Mouse (Mus musculus): ENCODE data around the gene Adcy7. TPM values are rescaled to one million over a fixed set of nuclear protein-coding genes. Genes with fewer than 3 reads are reported as not detected.
A peak's percentile ranks its signal among the peaks of the same experiment; 100 is the strongest.

The Adcy7 gene
- polyA plus RNA-seq, 1 experiment from 2014 or later = 2.1 TPM

GRCm38 (mm10) chr8:88288622-88289242, 16.5 kb downstream of the Adcy7 start:
- H3K27ac ChIP-seq (replicated peaks; ENCODE audit: low read depth, low read length) = no peak overlapping the region
- ATAC-seq (replicated peaks; ENCODE audit: insufficient number of reproducible peaks, low FRiP score, low TSS enrichment, low read depth) = no peak
- no peak for DNase-seq (ENCODE audit: low spot score)
- no peaks in the 10 kb centered on the region; the same call in 1 of the 2 replicates for H3K4me1 ChIP-seq (ENCODE audit: control insufficient read depth, insufficient read depth, low read length)
- peak overlapping the region; percentile 18 for H3K9ac ChIP-seq (replicated peaks; ENCODE audit: low read length)
- no peak overlapping the region for H3K4me3 ChIP-seq (ENCODE audit: low read depth, low read length)
- no peaks in the 10 kb centered on the region for H3K36me3 ChIP-seq (replicated peaks; ENCODE audit: control insufficient read depth, insufficient read depth, low read depth, low read length)
- WGBS = 63% methylated on average over 12 of the region's 12 CpGs
- H3K9me3 ChIP-seq (replicated peaks; ENCODE audit: control insufficient read depth, low read length) = no peaks in the 10 kb centered on the region
- no peaks in the 10 kb centered on the region for H3K27me3 ChIP-seq (ENCODE audit: control insufficient read depth, insufficient read depth, low read length)
- no peak overlapping the region for H3K4me2 ChIP-seq (ENCODE audit: low read depth, low read length)

GRCm38 (mm10) chr8:88289901-88290300, 17.7 kb downstream of the Adcy7 start:
- Histone ChIP-seq H3K27ac (replicated peaks; ENCODE audit: low read depth, low read length) (no peak overlapping the region), H3K27me3 (ENCODE audit: control insufficient read depth, insufficient read depth, low read length) (no peaks in the 10 kb centered on the region), H3K4me3 (ENCODE audit: low read depth, low read length) (no peak overlapping the region), H3K9ac (replicated peaks; ENCODE audit: low read length) (no peak overlapping the region), H3K36me3 (replicated peaks; ENCODE audit: control insufficient read depth, insufficient read depth, low read depth, low read length) (no peaks in the 10 kb centered on the region), H3K9me3 (replicated peaks; ENCODE audit: control insufficient read depth, low read length) (no peaks in the 10 kb centered on the region), H3K4me2 (ENCODE audit: low read depth, low read length) (no peak overlapping the region), H3K4me1 (ENCODE audit: control insufficient read depth, insufficient read depth, low read length) (no peaks in the 10 kb centered on the region; the same call in 1 of the 2 replicates)
- no peak for ATAC-seq (replicated peaks; ENCODE audit: insufficient number of reproducible peaks, low FRiP score, low TSS enrichment, low read depth)
- WGBS = 52% methylated on average over 1 of the region's 1 CpGs
- DNase-seq (ENCODE audit: low spot score) = no peak

- Histone ChIP-seq H3K27me3 (ENCODE audit: control insufficient read depth, insufficient read depth, low read length) (no peaks in the 10 kb centered on the region), H3K4me1 (ENCODE audit: control insufficient read depth, insufficient read depth, low read length) (no peaks in the 10 kb centered on the region), H3K27ac (replicated peaks; ENCODE audit: low read depth, low read length) (no peak overlapping the region), H3K4me3 (ENCODE audit: low read depth, low read length) (no peak overlapping the region), H3K36me3 (replicated peaks; ENCODE audit: control insufficient read depth, insufficient read depth, low read depth, low read length) (no peaks in the 10 kb centered on the region), H3K9me3 (replicated peaks; ENCODE audit: control insufficient read depth, low read length) (no peaks in the 10 kb centered on the region), H3K4me2 (ENCODE audit: low read depth, low read length) (no peak overlapping the region), H3K9ac (replicated peaks; ENCODE audit: low read length) (no peak overlapping the region)
- no peak for DNase-seq (ENCODE audit: low spot score)
- no peak for ATAC-seq (replicated peaks; ENCODE audit: insufficient number of reproducible peaks, low FRiP score, low TSS enrichment, low read depth)
- WGBS = 80% methylated on average over 13 of the region's 13 CpGs
Measured at GRCm38 (mm10) chr8:88290326-88291304, 18.4 kb downstream of the Adcy7 start.

- Histone ChIP-seq H3K27ac (replicated peaks; ENCODE audit: low read depth, low read length) (no peak overlapping the region), H3K4me2 (ENCODE audit: low read depth, low read length) (no peak overlapping the region), H3K36me3 (replicated peaks; ENCODE audit: control insufficient read depth, insufficient read depth, low read depth, low read length) (no peaks in the 10 kb centered on the region), H3K4me3 (ENCODE audit: low read depth, low read length) (no peak overlapping the region), H3K9me3 (replicated peaks; ENCODE audit: control insufficient read depth, low read length) (no peaks in the 10 kb centered on the region), H3K9ac (replicated peaks; ENCODE audit: low read length) (no peak overlapping the region), H3K27me3 (ENCODE audit: control insufficient read depth, insufficient read depth, low read length) (no peaks in the 10 kb centered on the region), H3K4me1 (ENCODE audit: control insufficient read depth, insufficient read depth, low read length) (no peaks in the 10 kb centered on the region)
- ATAC-seq (replicated peaks; ENCODE audit: insufficient number of reproducible peaks, low FRiP score, low TSS enrichment, low read depth) (no peak), DNase-seq (ENCODE audit: low spot score) (no peak)
- 83% methylated on average over 11 of the region's 11 CpGs for WGBS
Measured at GRCm38 (mm10) chr8:88291305-88291690, 19.1 kb downstream of the Adcy7 start.

- no peak for ATAC-seq (replicated peaks; ENCODE audit: insufficient number of reproducible peaks, low FRiP score, low TSS enrichment, low read depth)
- H3K4me3 ChIP-seq (ENCODE audit: low read depth, low read length) = no peak overlapping the region
- H3K36me3 ChIP-seq (replicated peaks; ENCODE audit: control insufficient read depth, insufficient read depth, low read depth, low read length) = no peaks in the 10 kb centered on the region
- DNase-seq (ENCODE audit: low spot score) = no peak
- H3K27ac ChIP-seq (replicated peaks; ENCODE audit: low read depth, low read length) = no peak overlapping the region
- H3K27me3 ChIP-seq (ENCODE audit: control insufficient read depth, insufficient read depth, low read length) = no peaks in the 10 kb centered on the region
- no peak overlapping the region for H3K4me2 ChIP-seq (ENCODE audit: low read depth, low read length)
- H3K9me3 ChIP-seq (replicated peaks; ENCODE audit: control insufficient read depth, low read length) = no peaks in the 10 kb centered on the region
- 83% methylated on average over 3 of the region's 3 CpGs for WGBS
- no peaks in the 10 kb centered on the region for H3K4me1 ChIP-seq (ENCODE audit: control insufficient read depth, insufficient read depth, low read length)
- H3K9ac ChIP-seq (replicated peaks; ENCODE audit: low read length) = no peak overlapping the region
Measured at GRCm38 (mm10) chr8:88292926-88293325, 20.7 kb downstream of the Adcy7 start.

GRCm38 (mm10) chr8:88293590-88294356, 21.6 kb downstream of the Adcy7 start:
- Histone ChIP-seq H3K9me3 (replicated peaks; ENCODE audit: control insufficient read depth, low read length) (no peaks in the 10 kb centered on the region), H3K27ac (replicated peaks; ENCODE audit: low read depth, low read length) (no peak overlapping the region), H3K36me3 (replicated peaks; ENCODE audit: control insufficient read depth, insufficient read depth, low read depth, low read length) (no peaks in the 10 kb centered on the region), H3K9ac (replicated peaks; ENCODE audit: low read length) (no peak overlapping the region), H3K4me2 (ENCODE audit: low read depth, low read length) (no peak overlapping the region), H3K27me3 (ENCODE audit: control insufficient read depth, insufficient read depth, low read length) (no peaks in the 10 kb centered on the region), H3K4me3 (ENCODE audit: low read depth, low read length) (no peak overlapping the region), H3K4me1 (ENCODE audit: control insufficient read depth, insufficient read depth, low read length) (no peaks in the 10 kb centered on the region)
- no peak for ATAC-seq (replicated peaks; ENCODE audit: insufficient number of reproducible peaks, low FRiP score, low TSS enrichment, low read depth)
- WGBS = 87% methylated on average over 9 of the region's 9 CpGs
- DNase-seq (ENCODE audit: low spot score) = no peak

GRCm38 (mm10) chr8:88294977-88295376, 22.8 kb downstream of the Adcy7 start:
- no peak for DNase-seq (ENCODE audit: low spot score)
- ATAC-seq (replicated peaks; ENCODE audit: insufficient number of reproducible peaks, low FRiP score, low TSS enrichment, low read depth) = no peak
- Histone ChIP-seq H3K36me3 (replicated peaks; ENCODE audit: control insufficient read depth, insufficient read depth, low read depth, low read length) (no peaks in the 10 kb centered on the region), H3K4me1 (ENCODE audit: control insufficient read depth, insufficient read depth, low read length) (no peaks in the 10 kb centered on the region), H3K4me3 (ENCODE audit: low read depth, low read length) (no peak overlapping the region), H3K27ac (replicated peaks; ENCODE audit: low read depth, low read length) (no peak overlapping the region), H3K9me3 (replicated peaks; ENCODE audit: control insufficient read depth, low read length) (no peaks in the 10 kb centered on the region), H3K4me2 (ENCODE audit: low read depth, low read length) (no peak overlapping the region), H3K27me3 (ENCODE audit: control insufficient read depth, insufficient read depth, low read length) (no peaks in the 10 kb centered on the region), H3K9ac (replicated peaks; ENCODE audit: low read length) (no peak overlapping the region)
- WGBS = 88% methylated on average over 2 of the region's 2 CpGs
